Mouse (Mus musculus): ENCODE results near the gene Ehmt1.
"Not testable (repeated sequence)": the region's sequence is repeated elsewhere in the genome, so short reads cannot be mapped to it uniquely, and the experiment has no call there.

The Ehmt1 gene

DNA sequence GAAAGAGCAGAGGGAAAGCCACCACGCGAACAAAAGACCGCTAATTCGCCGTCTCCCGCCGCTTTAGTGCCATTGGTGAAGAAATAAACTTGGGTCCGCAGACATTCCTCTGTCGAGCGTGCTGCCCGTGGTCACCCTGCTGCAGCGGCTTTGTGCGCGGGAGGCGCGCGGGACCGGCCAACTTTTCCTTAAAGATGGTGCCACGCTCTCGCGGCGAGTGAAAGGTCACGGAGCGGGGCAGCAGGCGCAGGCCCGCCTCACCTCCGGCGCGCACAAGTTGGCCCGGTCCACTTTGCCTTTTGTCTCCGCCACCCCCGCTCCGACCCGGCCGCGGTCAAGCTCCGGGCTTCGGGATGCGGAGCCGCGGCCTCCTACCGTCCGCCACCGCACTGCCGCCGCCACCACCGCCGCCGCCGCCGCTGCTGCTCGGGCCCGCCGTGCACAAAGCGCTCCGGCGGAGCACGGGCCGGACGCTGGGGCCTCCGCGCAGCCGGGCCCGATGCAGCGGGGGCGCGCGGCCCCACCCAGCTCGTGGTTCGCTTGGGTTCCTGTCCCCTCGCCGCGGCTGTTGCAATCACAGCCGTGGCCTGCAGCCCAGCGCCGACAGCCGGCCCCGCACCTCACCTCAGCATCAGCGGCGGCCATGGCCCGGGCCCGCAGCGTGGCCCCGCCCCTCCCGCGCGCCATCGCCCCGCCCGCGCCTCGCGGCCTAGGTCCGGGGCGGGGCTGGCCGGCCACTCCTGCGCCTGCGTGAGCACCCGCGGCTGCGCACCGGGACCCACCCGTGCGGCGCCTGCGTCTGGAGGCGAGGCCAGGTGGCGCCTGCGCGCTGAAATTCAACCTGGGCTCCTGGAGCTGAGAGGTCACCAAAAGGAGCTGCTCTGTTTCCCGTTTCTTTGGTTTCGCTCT is at the start of gene Ehmt1:
Gene Ehmt1, minus strand, starts transcription at position 685 of the 909 bp plus-strand sequence.
- in situ Hi-C loops (cut with MboI, MseI): no loop called here

DNA sequence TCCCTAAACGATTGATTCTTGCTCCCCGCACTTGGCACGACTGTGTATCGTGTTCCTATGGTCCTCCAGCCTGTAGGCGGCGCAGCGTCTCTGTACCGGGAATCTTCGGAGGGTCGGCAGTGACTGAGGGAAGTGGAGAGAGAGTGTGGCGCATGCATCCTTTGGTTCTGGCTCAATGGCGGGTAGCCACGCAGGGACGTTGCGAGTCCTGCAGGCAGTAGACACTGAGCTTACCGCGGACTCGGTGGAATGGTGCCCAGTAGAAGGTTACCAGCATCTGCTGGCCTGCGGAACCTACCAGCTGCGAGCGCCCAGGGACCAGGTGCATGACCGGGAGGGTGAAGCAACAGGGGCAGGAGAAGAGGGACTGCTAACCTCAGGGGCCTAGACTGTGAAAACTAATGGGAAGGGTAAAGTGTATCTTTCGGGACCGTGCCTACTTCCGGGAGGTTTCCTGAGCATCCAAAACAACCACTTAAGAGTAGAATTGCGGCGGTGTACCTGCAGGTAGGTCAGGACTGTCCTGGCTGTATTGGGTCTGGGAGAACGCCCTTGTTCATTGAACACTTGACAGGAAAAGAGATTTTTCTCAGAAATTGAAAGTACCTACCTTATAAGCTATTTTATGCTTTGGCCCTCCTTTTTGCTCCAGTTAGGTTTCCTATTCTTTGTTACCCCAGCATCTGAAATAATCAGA is 43.0 kb upstream of the Ehmt1 start, which contains the start of gene Dph7:
Gene Dph7, plus strand, starts transcription at position 97 of the 697 bp plus-strand sequence.
- in situ Hi-C loops (cut with MboI, MseI): no loop called here

DNA sequence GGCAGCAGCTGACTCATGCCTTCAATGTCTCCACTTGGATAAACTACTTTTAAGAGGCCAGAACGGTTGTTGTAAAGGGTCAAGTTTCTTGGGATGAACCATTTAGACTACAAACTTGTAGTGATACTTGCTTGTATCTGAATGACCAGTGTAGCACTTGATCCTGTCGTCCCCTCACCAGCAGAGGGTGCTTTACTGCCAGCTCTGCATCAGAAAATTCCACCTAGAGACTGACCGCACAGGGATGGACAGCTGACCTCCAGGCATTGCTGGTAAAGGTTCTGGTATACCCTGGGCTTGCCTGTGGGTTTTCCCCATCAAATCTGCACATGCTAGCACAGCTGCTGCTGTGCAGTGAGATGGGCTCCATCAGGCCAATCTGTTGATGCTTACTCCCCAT is 41.5 kb upstream of the Ehmt1 start:
- in situ Hi-C loops (cut with MboI, MseI): no loop called here

DNA sequence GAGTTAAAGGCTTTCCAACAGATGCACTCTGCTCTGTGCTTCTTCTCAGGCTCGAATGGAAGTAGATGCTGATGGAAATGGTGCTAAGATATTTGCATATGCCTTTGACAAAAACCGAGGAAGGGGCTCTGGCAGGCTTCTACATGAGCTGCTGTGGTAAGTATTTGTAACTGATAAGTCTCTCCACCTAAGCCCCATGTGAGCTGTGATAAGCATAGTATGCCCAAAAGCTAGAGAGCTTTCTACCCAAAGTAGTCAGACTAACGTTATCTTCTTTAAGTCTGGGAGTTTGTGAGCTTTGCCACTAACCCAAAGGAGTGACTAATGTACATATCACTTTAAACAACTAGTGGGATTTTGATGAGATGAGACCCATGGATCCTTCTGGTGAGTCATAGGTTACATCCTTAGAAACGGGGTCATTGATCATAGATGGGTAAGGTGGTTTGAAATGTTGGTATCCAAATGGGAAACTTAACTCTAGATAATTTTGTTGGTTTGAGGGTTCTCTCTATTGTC is 33.2 kb upstream of the Ehmt1 start:
- in situ Hi-C loops (cut with MboI, MseI): no loop called here

DNA sequence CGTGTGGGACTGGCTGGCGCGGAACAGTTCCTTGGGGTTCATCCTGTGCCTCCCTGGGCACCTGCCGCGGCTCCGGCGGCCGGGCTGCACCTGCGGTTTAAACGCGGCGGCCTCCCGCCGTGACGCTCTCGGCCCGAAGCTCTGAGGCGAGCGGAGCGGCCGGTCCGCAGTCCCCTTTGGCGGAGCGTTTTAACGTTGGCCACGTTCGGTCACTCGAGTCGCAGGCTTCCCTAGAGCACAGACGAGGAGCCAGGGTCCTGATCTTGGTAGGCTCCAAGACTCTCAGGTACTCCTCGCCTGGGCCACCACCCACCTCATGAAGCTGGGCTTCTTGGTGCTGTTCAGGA is 30.7 kb upstream of the Ehmt1 start:
- in situ Hi-C loops (cut with MboI, MseI): no loop called here

DNA sequence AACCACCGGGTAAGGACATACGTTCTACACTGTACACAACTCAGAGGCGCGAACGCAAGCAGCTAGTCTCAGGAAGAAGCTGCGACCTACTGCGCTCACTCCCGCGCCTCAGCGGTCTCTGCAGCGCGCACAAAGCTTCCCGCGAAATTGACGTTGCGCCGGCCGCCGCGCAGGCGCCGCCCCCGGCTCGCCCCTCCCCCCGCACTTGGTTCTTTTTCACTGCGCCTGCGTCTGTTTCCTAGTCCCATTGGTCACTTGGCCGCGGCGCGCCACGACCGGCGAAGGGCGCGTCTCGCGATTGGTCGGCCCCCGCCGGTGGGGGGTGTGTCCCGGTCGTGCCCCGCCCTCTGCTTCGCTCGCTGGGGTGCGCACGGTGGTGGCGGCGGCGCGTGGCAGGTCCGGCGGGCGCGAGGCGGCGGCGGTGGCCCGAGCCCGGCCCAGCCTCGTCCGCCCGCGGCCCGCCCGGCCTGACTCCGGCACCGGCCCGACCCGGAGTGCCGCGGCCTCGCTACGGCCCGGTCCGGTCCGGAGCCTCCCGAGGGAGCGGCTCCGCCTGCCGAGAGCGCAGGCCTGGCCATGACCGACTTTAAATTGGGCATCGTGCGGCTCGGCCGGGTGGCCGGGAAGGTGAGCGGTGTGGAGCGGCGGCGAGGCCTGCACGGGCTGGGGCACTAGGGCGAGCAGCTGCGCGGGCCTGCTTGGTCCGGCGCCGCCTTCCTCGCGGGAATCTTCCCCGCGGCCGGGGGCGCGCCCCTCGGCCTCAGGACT is 30.2 kb upstream of the Ehmt1 start, which contains the start of gene Zmynd19:
Gene Zmynd19, plus strand, starts transcription at position 372 of the 768 bp plus-strand sequence.
- in situ Hi-C loops (cut with MboI, MseI): no loop called here

DNA sequence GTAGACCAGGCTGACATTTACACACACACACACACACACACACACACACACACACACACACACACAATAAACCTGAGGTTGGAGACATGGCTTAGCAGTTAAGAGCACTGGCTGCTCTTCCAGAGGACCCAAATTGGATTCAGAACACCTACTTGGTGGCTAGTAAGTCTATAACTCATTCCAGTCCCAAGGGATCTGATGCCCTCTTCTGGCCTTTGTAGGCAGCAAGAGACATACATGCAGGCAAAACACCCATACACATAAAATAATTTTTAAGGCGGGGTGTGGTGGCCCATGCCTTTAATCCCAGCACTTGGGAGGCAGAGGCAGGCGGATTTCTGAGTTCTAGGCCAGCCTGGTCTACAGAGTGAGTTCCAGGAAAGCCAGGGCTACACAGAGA is 24.9 kb upstream of the Ehmt1 start:
- in situ Hi-C loops (cut with MboI, MseI): not testable (repeated sequence)

DNA sequence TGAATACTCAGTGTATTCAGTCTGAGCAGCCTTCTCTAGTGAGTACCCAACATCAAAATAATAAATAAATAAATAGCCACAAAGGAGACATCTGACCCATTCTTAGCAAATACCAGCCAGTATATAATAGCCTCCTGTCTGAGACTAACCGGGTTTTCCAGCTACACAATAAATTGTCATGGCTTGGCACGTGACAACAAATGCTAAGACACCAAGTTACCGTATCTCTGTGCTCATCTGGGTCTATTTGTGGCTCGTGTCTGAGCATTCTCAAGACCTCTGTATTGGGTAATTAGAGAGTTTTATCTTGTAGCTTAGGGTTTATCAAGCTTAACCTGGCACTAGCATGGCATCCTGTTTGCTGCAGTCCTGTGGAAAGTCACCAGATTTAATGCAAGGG is 22.7 kb upstream of the Ehmt1 start:
- in situ Hi-C loops (cut with MboI, MseI): no loop called here

DNA sequence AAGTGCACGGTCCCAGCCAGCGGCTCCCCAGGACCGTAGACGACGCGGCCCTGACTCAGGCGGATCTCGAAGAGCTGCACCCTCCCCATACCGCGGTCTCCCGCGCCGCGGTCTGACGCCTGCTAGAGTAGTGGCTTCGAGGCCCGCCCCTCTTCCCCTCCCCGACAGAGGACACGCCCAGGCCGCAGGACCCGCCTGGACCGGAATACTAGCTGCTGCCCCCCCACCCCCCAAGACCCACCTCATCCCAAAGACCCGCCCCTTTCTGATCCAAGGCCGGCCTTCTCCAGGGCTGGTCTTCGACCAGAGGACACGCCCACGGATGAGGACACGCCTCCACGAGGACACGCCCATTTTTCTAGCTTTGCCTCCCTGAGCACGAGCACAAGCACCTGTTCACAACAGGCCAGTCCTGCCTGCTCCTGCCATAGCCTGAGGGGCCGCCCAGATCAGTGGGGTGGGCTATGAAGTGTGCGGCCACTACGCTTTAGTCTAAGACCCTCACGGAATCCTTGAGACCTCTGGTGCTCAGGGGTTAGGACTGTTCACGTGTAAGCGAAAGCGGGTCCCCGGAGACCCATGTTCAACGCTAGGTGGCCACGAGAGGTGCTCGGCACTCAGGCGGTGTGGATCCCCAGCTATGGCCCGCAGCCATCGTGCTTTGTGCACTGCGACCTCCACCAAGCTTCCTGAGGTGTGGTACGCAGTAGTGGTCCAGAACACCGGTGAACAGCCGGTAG is 15.8 kb upstream of the Ehmt1 start, which contains the start of gene Arrdc1:
Gene Arrdc1, minus strand, starts transcription at position 196 of the 740 bp plus-strand sequence.
- in situ Hi-C loops (cut with MboI, MseI): no loop called here

DNA sequence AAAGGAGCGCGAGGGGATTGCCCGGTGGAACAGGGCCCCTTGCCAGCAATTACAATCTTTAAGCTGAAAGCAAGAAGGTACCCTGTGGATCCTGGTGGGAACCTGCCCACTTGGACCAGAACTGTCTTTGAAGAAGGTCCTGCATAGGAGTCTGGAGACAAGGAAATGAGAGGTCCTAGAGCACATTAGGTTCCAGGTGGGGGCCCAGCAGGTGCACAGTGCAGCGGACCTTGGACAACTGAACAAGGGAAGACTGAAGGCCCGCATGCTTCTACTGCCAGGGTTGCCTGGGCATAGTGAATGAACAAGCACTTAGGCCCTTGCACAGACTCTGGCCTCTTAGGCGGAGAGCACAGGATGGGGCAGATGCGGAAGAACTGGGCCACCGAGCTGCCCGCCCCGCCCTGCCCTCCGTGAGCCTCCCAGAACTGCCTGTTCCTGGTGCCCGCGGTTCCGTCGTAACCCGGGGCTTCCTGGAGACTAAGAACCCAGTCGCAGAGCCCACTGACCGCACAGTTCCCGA is 15.1 kb upstream of the Ehmt1 start:
- in situ Hi-C loops (cut with MboI, MseI): no loop called here

DNA sequence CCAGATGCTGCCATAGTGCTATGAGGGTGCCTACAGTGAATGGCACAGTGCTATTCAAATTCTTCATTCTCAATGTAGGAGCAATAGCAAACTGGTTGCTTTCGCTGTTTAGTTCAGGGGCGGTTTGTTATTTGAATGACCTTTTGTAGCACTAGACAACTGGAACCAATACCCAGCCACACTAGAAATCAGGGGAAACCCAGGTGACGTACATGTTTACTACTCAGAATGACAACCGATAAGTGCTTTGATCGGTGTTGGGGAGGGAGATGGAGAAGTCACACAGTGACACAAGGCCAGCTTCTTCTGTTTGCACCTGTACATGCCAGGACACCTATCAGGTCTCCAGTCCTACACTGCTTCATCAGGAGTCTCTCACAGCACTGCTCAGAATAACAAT is 10.2 kb upstream of the Ehmt1 start:
- in situ Hi-C loops (cut with MboI, MseI): no loop called here

DNA sequence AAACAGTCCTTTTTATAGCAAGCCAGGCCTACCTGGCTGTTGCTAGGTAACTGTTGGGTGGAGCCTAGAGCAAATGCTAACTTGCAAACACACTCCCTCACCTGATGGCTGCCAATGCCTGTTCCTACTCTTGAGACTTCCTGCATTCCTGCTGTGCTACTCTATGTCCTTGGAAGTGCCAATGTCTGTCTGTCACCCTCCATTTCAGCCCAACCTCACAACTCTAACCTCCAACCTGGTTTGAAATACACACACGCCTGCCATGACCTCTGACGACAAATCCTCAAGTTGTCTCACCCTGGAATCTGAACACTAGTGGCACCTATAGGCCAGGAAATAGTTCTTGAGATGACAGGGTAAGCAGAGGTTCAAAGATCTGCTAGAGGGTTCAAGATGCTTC is 9.7 kb upstream of the Ehmt1 start:
- in situ Hi-C loops (cut with MboI, MseI): no loop called here

DNA sequence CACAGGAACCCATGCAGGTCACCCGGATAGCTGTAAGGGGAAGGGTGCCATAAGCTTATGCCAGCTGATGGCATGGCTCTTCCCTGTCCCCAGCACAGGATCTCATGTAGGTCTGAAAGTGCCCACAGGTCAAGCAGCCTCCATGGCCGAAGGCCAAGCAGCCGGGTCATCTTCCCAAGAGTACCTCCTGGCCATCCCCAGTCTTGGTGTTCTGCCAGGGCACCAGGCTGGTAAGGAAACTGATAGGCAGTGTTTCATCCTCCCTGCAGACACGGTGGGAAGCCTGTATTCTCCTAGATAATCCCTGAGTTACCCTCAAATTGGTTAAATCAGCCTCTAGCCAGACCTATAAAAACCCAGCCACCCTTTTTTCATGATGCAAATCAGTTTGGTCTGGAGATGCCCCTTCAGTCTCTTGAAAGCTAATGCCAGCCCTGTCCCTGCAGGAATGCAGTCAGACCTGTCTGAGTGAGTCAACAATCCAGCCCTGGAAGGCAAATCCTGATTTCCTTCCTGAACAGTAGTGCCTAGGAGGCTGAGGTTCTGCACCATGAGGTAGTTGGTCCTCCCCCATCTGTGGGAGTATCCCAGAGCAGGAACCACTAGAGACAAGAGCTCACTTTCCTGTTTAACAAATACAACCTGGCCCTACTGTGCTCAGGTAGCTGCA is 8.5 kb upstream of the Ehmt1 start:
- in situ Hi-C loops (cut with MboI, MseI): no loop called here

DNA sequence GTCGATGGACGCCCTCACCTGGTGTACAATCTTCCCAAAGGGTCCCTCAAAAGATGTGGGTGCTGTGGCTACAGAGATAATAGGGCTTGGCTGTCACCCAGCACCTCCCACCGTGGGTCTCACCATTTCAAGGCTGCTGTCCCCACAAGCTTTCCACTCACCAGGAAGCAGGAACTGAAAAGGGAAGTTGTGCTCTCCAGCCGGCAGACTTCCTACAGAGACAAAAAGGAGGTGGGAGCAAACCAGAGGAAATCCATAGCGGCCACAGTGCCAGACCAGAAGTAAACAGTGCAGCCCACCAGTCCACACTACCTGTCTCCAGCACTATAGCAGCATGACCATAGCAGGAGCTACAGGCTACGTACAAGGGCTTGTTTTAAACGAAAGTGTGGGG is 7.5 kb upstream of the Ehmt1 start:
- in situ Hi-C loops (cut with MboI, MseI): no loop called here

DNA sequence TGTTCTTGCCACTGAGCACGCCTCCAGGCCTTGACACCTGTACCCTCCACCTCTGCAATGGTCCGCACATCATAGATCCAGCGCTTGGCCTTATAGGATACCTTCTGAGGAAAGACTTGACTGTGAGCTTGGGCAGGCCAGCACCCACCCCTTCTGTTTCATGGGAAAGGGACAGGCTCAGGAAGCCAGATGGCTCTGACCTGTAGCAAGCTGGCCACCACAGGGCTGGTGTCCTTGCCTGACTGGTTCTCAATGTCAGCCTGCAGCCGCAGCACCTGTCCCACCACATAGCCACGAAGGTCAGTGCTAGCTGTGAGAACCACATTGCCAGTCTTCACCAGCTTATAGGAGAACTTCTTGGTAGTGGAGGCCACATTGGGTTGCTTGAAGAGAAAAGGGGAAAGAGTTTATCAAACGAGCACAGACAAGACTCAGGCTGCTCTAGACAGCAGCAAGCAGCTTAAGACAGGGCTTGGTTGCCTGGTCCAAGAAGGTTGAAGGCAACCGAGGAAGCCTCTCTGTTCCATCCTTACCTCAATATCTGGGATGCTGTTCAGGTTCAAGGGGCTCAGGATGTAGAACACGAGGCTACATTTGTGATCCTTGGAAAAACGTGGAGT is 7.0 kb upstream of the Ehmt1 start:
- in situ Hi-C loops (cut with MboI, MseI): no loop called here

DNA sequence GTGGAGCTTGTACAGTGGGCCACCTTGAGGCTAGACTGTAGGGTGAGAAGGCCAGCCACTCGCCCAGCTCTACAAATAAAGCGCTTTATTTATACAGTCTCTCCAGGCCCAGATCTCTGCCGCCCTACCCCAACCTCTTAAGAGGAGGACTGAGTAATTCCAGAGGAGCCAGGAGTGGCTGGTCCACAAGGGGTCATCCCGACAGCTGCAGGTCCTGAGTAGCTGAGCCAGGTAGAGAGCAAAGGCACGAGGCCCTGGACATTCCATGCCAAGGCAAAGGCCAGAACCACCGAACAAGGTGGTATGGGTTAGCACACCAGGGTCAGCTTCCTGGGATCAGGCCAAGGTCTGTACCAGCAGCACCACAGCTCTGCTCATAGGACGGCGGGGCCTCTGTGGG is 5.9 kb upstream of the Ehmt1 start:
- in situ Hi-C loops (cut with MboI, MseI): no loop called here

DNA sequence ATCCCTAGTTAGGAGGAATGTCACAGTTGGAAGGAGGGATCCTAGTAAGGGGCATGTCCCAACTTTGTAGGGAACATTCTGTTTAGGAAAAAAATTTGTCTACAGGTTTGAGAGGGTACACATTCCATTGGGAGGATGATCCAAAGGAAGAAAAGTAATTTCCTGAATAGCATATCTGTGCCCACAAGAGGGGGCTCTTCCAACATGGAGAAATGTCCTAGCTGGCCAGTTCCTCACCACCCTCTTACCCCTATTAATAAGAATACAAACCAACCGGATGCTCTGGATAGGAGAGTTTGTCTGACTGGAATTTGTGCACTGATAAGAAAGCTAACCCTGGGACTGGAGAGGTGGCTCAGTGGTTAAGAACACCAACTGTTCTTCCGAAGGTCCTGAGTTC is 4.1 kb upstream of the Ehmt1 start:
- in situ Hi-C loops (cut with MboI, MseI): no loop called here

DNA sequence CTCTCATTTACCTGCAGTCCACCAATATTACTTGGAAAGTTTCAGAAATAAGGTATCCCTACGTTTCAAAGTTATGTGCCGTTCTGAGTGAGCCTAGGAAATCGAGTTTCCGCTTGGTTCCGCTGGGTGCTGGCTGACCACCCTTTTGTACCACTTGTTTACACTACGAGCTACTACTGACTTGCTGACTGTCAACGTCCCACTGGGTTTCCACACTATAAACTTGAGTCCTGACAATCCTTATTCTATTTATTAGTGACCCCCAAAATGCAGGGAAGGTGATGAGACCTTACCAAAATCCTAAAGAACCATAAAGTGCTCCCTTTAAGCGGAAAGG is 393 bp upstream of the Ehmt1 start:
- in situ Hi-C loops (cut with MboI, MseI): no loop called here

DNA sequence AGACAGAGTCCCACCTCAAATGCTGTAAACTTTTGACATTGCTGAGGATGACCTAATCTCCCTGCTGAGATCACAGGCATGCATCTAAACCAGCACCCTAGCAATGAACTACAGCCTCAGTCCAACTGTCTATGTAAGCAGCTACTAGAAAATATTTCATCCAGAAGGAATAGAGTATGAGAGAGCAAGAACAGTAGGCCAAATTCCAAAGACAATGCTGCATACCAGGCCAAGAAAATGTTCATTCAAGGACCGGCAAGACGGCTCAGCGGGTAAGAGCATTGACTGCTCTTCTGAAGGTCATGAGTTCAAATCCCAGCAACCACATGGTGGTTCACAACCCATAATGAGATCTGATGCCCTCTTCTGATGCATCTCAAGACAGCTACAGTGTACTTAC is 4.7 kb downstream of the Ehmt1 start:
- in situ Hi-C loops (cut with MboI, MseI): no loop called here

DNA sequence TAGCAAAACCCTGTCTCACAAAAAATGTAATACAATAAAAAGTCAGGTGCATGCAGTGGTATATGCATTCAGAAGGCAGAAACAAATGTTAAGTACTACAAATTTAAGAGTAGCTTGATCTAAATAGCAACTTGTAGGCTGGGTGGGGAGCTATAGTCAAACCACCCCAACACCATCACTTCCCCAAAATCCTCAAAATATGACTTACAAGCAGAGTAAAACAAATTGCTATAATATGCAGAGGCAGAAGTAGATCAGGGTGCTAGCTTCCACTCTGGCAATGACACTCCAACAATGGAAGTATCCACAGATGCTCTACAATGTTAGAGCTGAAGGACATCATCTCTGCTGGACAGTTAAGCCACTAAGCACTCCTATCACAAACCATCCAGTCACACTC is 6.8 kb downstream of the Ehmt1 start:
- in situ Hi-C loops (cut with MboI, MseI): no loop called here
